Mouse (Mus musculus) neural tube, embryonic 11.5 days (tissue): ENCODE results near the gene Elovl6. TPM values are rescaled to one million over a fixed set of nuclear protein-coding genes. Genes with fewer than 3 reads are reported as not detected.
A peak's percentile ranks its signal among the peaks of the same experiment; 100 is the strongest.

Source experiments
- ATAC-seq: fragments of 200-750 bp; cut with Nextera tagmentation; 2 replicates; pipeline ENCODE4 v1.8.0; 2017; ENCODE audit warnings: moderate number of reproducible peaks, mild to moderate bottlenecking, moderate TSS enrichment, moderate library complexity; ENCODE audit not compliant: insufficient read depth, low FRiP score, low TSS enrichment
- DNase-seq: peaks from one replicate; pipeline ENCODE4 v3.0.0-alpha.2; 2015; ENCODE audit warnings: low spot score
- H3K27ac ChIP-seq: fragments of 300-500 bp; sonication (generic); 2 replicates; pipeline ENCODE4 v1.5.1; 2014; ENCODE audit warnings: low read depth, mild to moderate bottlenecking, low read length
- H3K27me3 ChIP-seq: fragments of 300-500 bp; sonication (generic); 2 replicates; pipeline ENCODE4 v1.6.1; 2014; ENCODE audit warnings: mild to moderate bottlenecking, low read length, mixed read lengths; ENCODE audit not compliant: control insufficient read depth, insufficient read depth
- H3K36me3 ChIP-seq: fragments of 300-500 bp; sonication (generic); 2 replicates; pipeline ENCODE4 v1.6.1; 2014; ENCODE audit warnings: mild to moderate bottlenecking, low read length, moderate library complexity, mixed read lengths; ENCODE audit not compliant: control insufficient read depth, insufficient read depth
- H3K4me1 ChIP-seq: fragments of 300-500 bp; sonication (generic); 2 replicates; pipeline ENCODE4 v1.6.1; 2014; ENCODE audit warnings: low read length, mixed read lengths; ENCODE audit not compliant: control insufficient read depth, insufficient read depth
- H3K4me2 ChIP-seq: fragments of 300-500 bp; sonication (generic); 2 replicates; pipeline ENCODE4 v1.6.1; 2014; ENCODE audit warnings: low read depth, mild to moderate bottlenecking, moderate library complexity
- H3K4me3 ChIP-seq: fragments of 300-500 bp; sonication (generic); 2 replicates; pipeline ENCODE4 v1.5.1; 2014; ENCODE audit warnings: low read depth, low read length
- H3K9ac ChIP-seq: fragments of 300-500 bp; sonication (generic); 2 replicates; pipeline ENCODE4 v1.6.1; 2014; ENCODE audit warnings: mild to moderate bottlenecking, low read length
- H3K9me3 ChIP-seq: fragments of 300-500 bp; sonication (generic); 2 replicates; pipeline ENCODE4 v1.6.1; 2016; ENCODE audit warnings: low read length; ENCODE audit not compliant: control insufficient read depth
- WGBS: fragments of 180-500 bp; shearing (Covaris S2); extraction: QIAGEN DNeasy Blood & Tissue Kit; methylation state at CpG from one replicate; pipeline ENCODE4 v1.1.7; 2014; 5-methylcytosine and 5-hydroxymethylcytosine counted together
- polyA plus RNA-seq: library from polyadenylated mRNA; unstranded; fragments of >200 nt; fragmentation: Nextera tagmentation; extraction: Ambion mirVana; gene quantifications from 2 replicates; pipeline ENCODE4 v1.2.1, GENCODE M21; 2014

Gene Elovl6
- polyA plus RNA-seq, 1 experiment from 2014 or later: 47.1 TPM

DNA sequence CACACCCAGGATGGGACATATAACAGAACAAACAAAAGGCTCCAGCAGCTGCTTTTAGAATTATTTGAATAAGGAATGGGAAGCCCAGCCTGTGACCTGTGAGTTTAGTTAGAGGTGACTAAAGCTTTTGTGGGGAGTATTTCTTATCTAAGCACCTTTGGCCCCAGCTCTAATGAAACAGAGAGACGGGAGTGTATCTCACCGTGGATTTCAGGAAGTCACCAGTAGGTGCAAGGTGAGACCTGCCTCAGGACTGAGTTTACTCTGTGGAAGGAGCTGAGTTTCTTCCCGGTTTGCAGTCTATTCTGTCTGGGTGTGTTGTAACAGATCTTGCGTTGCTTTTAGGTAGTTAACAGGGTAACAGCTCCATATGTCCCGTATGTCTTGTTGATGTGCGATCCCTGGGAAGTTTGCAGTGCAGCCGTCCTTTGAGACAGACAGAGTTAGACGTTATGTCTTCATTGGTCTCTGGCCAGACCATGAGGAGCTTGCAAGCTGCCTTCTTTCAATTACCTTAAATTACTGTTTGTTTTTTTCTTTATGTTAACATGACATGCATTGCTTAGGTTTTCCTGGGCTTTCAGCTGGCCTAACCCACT is 15.8 kb downstream of the Elovl6 start:
- no peak overlapping the region for H3K9ac ChIP-seq
- DNase-seq (no peak), ATAC-seq (no peak)
- H3K4me2 ChIP-seq: no peak overlapping the region
- no peak overlapping the region for H3K27ac ChIP-seq
- 66% methylated on average over 8 of the region's 8 CpGs for WGBS
- no peaks in the 10 kb centered on the region for H3K27me3 ChIP-seq
- H3K9me3 ChIP-seq: peaks cover 2% of the 10 kb centered on the region; the same call in 1 of the 2 replicates
- H3K4me1 ChIP-seq: no peaks in the 10 kb centered on the region
- no peak overlapping the region for H3K4me3 ChIP-seq
- H3K36me3 ChIP-seq: 0 out of 2 replicates have a peak, but pooled peaks cover 2% of the 10 kb centered on the region

DNA sequence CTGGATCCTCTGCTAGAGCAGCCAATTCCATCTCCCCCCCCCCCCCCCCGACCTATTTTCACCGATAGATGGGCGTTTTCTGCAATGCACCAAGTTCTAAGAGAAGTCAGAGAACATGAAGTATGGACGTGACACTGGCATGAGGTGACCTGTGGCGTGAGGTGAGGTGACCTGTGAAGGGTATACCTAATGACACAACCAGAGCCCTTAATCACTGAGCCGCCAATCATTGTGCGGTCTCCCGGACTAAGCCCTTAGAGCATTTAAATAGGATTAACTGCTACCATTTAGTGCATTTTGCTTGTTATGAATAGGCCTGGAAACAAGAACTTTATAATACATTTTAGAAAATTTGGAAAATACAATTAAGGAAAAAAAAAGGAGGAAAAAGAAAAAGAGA is 16.6 kb downstream of the Elovl6 start:
- no peak for ATAC-seq
- Histone ChIP-seq H3K9ac (no peak overlapping the region), H3K4me1 (no peaks in the 10 kb centered on the region), H3K36me3 (no peaks in the 10 kb centered on the region), H3K9me3 (no peaks in the 10 kb centered on the region), H3K4me3 (no peak overlapping the region), H3K27me3 (no peaks in the 10 kb centered on the region), H3K4me2 (no peak overlapping the region), H3K27ac (no peak overlapping the region)
- whole genome bisulfite sequencing: 66% methylated on average over 8 of the region's 8 CpGs
- no peak for DNase-seq

DNA sequence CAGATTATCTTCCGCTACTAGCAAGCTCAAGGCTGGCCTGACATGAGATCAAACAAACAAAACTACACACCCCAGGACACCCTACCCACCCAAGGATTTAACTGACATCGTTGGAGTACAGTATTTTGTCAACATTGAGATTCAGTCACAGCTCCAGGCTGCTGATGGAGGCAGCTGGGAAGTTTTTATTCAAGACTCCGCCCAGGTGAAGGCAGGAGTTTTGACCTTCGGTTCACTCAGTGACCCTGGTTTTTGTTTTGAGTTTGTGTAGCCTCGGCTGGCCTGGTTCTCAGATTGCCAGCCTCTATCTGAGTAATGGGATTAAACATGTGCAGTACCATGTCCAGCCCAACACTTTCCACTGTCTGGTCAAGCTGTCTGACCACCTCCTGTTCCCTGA is 17.4 kb downstream of the Elovl6 start:
- 58% methylated on average over 5 of the region's 5 CpGs for WGBS
- Histone ChIP-seq H3K4me3 (no peak overlapping the region), H3K36me3 (no peaks in the 10 kb centered on the region), H3K9me3 (no peaks in the 10 kb centered on the region), H3K27ac (no peak overlapping the region), H3K4me1 (no peaks in the 10 kb centered on the region), H3K4me2 (no peak overlapping the region), H3K9ac (no peak overlapping the region), H3K27me3 (no peaks in the 10 kb centered on the region)
- ATAC-seq: no peak
- no peak for DNase-seq

DNA sequence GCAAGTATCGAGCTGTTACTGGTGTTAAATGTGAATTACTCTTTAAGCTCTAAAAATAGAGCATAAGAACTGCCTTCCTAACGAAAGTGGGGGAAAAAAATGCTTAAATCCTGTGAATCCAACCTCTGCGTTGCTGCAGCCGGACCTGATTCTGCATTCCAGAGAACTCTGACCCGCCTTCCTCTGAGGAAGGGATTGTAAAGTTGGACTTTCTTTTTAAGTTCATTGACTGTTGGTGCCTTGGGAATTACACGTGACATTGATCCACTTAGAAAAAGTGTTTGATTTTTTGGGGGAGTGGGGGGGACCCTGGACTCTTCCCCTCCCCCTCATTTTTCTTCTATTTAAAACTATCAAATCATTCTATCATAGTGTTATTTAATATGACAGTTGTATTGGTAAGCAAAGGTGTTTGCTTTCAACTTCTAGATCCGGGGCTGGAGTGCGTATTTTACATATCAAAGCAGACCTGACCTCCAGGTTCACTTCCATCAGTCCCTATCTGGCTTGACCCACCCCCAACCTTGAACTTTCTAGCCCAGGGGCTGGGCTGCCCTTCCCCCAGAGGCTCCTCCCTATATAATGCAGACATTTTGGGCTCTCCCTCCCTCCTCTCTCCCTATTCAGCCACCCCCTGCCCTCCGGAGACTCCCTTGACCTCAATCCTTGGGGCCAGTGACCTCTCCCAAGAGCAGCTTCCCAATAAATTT is 19.6 kb downstream of the Elovl6 start:
- H3K4me3 ChIP-seq: no peak overlapping the region
- no peak overlapping the region for H3K9ac ChIP-seq
- no peak overlapping the region for H3K27ac ChIP-seq
- H3K36me3 ChIP-seq: no peaks in the 10 kb centered on the region
- ATAC-seq (no peak), DNase-seq (no peak)
- no peaks in the 10 kb centered on the region for H3K9me3 ChIP-seq
- H3K27me3 ChIP-seq: no peaks in the 10 kb centered on the region
- no peaks in the 10 kb centered on the region for H3K4me1 ChIP-seq
- 61% methylated on average over 9 of the region's 9 CpGs for WGBS
- H3K4me2 ChIP-seq: no peak overlapping the region

DNA sequence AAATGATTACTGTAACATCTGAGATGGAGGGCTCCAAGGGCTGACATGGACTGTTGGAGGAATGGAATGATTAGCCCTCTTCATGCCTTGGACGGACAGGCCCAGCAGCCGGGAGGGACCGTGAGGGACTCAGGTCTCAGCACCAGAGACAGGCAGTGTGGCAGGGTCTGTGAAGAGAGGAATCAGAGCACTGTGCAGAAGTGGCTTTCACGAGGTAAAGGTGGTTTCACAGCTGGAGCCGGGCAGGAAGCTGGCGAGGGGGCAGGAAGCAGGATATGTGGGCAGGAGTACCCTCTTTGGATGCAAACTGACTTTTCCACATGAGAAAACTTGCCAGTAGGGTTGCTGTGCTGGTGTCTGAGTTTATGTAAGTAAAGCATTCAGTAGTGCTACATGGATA is 20.2 kb downstream of the Elovl6 start:
- H3K27me3 ChIP-seq: no peaks in the 10 kb centered on the region
- 80% methylated on average over 6 of the region's 6 CpGs for WGBS

DNA sequence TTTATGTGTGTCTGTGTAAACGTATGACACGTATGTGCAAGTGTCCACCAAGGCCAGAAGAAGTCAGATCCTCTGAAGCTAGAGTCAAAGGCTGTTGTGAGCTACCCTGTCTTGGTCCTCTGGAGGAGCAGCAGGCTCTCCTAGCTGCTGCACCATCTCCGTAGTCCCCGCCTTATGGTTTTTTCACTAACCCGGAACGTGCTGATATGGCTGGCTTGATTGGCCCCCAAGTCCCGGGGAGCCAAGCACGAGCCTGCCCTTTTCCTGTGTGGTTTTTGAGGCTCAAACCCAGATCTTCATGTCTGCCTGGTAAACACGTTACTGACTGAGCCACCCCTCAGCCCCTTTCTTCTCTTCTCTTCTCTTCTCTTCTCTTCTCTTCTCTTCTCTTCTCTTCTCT is 21.0 kb downstream of the Elovl6 start:
- no peak overlapping the region for H3K4me3 ChIP-seq
- WGBS: 84% methylated on average over 9 of the region's 9 CpGs
- H3K36me3 ChIP-seq: no peaks in the 10 kb centered on the region
- no peak overlapping the region for H3K4me2 ChIP-seq
- no peak overlapping the region for H3K9ac ChIP-seq
- no peak overlapping the region for H3K27ac ChIP-seq
- H3K27me3 ChIP-seq: no peaks in the 10 kb centered on the region
- no peaks in the 10 kb centered on the region for H3K9me3 ChIP-seq
- H3K4me1 ChIP-seq: no peaks in the 10 kb centered on the region
- DNase-seq (no peak), ATAC-seq (no peak)

More for the DNA sequence above, 20.2 kb downstream of the Elovl6 start:
- H3K9me3 ChIP-seq: no peaks in the 10 kb centered on the region
- no peak overlapping the region for H3K27ac ChIP-seq
- no peak for DNase-seq
- H3K4me1 ChIP-seq: no peaks in the 10 kb centered on the region
- H3K9ac ChIP-seq: no peak overlapping the region
- H3K36me3 ChIP-seq: no peaks in the 10 kb centered on the region
- no peak overlapping the region for H3K4me2 ChIP-seq
- no peak overlapping the region for H3K4me3 ChIP-seq
- ATAC-seq: no peak

DNA sequence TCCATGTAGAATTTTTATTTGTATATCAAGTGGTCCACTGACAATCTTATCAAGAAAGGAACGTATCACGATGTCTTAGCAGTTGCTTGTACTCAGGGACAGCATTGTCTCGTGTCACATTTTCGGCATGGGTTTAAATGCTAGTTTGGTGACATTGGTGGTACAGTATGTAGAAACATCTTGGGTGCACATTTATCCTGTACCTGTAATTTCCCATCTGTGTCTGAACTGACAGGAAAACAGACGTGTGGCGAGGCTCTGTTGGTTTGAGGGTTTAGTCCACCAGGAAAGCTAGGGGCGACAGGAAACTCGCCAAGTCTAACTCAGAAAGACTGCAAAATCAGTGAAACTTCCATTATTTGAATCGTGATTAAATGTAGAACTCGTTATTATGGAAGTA is 21.5 kb downstream of the Elovl6 start:
- 92% methylated on average over 10 of the region's 10 CpGs for whole genome bisulfite sequencing
- no peak overlapping the region for H3K4me2 ChIP-seq
- H3K9me3 ChIP-seq: no peaks in the 10 kb centered on the region
- H3K4me3 ChIP-seq: no peak overlapping the region
- DNase-seq (no peak), ATAC-seq (no peak)
- H3K4me1 ChIP-seq: no peaks in the 10 kb centered on the region
- no peak overlapping the region for H3K27ac ChIP-seq
- no peaks in the 10 kb centered on the region for H3K36me3 ChIP-seq
- H3K27me3 ChIP-seq: no peaks in the 10 kb centered on the region
- no peak overlapping the region for H3K9ac ChIP-seq

DNA sequence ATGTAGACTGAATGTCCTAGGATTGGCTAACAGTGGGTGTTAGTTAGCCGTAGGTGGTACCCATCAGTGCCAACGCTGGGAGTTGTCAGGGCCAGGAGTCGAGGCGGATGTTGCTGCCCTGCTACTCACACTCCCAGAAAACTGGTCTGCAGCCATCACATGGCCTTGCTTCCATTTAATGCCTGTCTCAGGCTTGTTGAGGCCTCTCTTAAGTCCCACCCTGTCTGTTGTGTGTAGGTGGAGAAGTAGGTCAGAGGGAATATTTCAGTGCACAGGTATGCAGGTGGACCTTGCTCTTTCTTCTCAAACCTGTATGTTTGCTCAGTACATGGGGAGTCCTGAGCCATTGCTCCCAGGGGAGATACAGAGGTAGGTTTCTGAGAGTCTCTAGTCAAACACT is 22.3 kb downstream of the Elovl6 start:
- WGBS: 90% methylated on average over 4 of the region's 4 CpGs
- Histone ChIP-seq H3K4me1 (no peaks in the 10 kb centered on the region), H3K27me3 (no peaks in the 10 kb centered on the region)

DNA sequence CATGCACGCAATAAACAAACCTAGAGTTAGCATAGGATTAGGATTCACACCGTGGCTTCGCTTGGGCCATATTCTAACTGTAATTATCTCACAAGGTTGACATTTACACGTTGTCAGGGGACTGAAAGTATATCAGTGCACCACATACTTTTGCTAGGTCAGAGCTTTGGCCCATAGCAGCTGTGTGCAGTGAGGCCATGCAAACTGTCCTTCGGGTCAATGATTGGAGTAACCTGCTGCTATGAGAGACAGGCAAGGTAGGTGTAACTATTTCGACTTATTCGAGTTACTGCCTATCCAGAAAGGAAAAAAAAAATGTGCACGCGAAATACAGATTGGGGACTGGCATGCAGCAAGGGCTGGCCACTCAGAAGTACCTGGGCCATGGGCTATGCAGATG is 24.9 kb downstream of the Elovl6 start:
- no peaks in the 10 kb centered on the region for H3K27me3 ChIP-seq
- no peak overlapping the region for H3K9ac ChIP-seq
- no peaks in the 10 kb centered on the region for H3K9me3 ChIP-seq
- H3K4me3 ChIP-seq: no peak overlapping the region
- DNase-seq: no peak
- no peak overlapping the region for H3K27ac ChIP-seq
- H3K36me3 ChIP-seq: no peaks in the 10 kb centered on the region
- no peak overlapping the region for H3K4me2 ChIP-seq
- H3K4me1 ChIP-seq: no peaks in the 10 kb centered on the region
- no peak for ATAC-seq
- WGBS: 91% methylated on average over 9 of the region's 9 CpGs

More for the DNA sequence above, 22.3 kb downstream of the Elovl6 start:
- no peak for DNase-seq
- Histone ChIP-seq H3K9ac (no peak overlapping the region), H3K27ac (no peak overlapping the region), H3K4me2 (no peak overlapping the region), H3K4me3 (no peak overlapping the region), H3K9me3 (no peaks in the 10 kb centered on the region), H3K36me3 (no peaks in the 10 kb centered on the region)
- ATAC-seq: 0 out of 2 replicates have a peak, but pooled peaks have one; percentile 16
